Mouse (Mus musculus): ENCODE measurements around the gene Cdca4. TPM values are rescaled to one million over a fixed set of nuclear protein-coding genes. Genes with fewer than 3 reads are reported as not detected.

The Cdca4 gene
- polyA plus RNA-seq, 1 experiment from 2014 or later = 148 TPM

DNA sequence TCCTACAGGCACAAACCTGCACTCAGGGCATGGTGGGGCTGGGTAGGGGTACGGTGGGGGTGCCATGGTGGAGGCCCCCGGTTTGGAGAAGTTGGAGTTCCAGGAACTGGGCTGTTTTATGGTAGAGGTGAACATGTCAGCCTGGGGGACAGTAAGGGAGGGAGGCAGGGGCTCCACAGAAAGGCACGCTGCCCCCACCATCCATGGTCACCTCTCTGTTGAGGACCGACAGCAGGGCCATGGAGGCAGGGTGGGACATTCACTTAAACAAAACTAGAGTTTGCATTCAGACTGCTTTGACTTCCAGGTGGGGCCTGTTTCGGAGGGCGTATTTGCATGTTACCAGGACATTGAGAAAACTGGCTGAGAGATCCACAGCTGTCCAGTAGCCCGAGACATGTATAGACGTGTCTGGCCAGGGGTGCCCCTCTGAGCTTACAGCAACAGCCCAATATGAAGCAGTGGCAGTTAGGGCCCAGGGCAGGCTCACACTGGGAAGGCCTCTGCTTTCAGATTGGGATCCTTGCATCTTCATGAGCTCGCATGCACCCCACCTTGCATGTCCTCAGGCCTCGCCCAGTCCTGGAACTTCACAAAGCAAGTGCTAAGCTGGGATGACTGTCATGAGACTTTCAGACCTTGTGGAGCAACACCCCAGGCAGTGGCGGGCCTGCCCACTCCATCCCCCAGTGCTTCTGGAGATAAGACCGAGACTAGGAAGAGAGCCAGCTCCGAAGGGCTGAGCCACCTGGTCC is 35.4 kb downstream of the Cdca4 start:
- no peaks in the 10 kb centered on the region for H3K9me3 ChIP-seq (ENCODE audit: control insufficient read depth, low read length)
- no peak overlapping the region for H3K4me2 ChIP-seq (replicated peaks; ENCODE audit: low read depth, low read length)
- WGBS = 73% methylated on average over 13 of the region's 13 CpGs
- H3K4me1 ChIP-seq (ENCODE audit: control insufficient read depth, insufficient read depth, low read length) = peaks cover 4% of the 10 kb centered on the region; the same call in 1 of the 2 replicates
- no peaks in the 10 kb centered on the region for H3K27me3 ChIP-seq (ENCODE audit: control insufficient read depth, insufficient read depth, low read length)
- peak overlapping the region; percentile 30; the same call in 1 of the 2 replicates for H3K27ac ChIP-seq (ENCODE audit: low read depth, low read length)
- no peaks in the 10 kb centered on the region for H3K36me3 ChIP-seq (ENCODE audit: control insufficient read depth, insufficient read depth, low read length)
- no peak overlapping the region for H3K4me3 ChIP-seq (ENCODE audit: low read length)
- no peak overlapping the region for H3K9ac ChIP-seq (ENCODE audit: low read depth, low read length)
- no peak for ATAC-seq (ENCODE audit: low FRiP score, low TSS enrichment)

GRCm38 (mm10) chr12:112791026-112791425 is 38.2 kb downstream of the Cdca4 start:
- no peak overlapping the region for H3K9ac ChIP-seq (ENCODE audit: low read depth, low read length)
- WGBS = 60% methylated on average over 8 of the region's 8 CpGs
- H3K9me3 ChIP-seq (ENCODE audit: control insufficient read depth, low read length) = no peaks in the 10 kb centered on the region
- no peak overlapping the region for H3K4me3 ChIP-seq (ENCODE audit: low read length)
- H3K4me2 ChIP-seq (replicated peaks; ENCODE audit: low read depth, low read length) = no peak overlapping the region
- H3K27me3 ChIP-seq (ENCODE audit: control insufficient read depth, insufficient read depth, low read length) = no peaks in the 10 kb centered on the region
- no peak overlapping the region for H3K27ac ChIP-seq (ENCODE audit: low read depth, low read length)
- peaks cover 4% of the 10 kb centered on the region; the same call in 1 of the 2 replicates for H3K4me1 ChIP-seq (ENCODE audit: control insufficient read depth, insufficient read depth, low read length)
- no peaks in the 10 kb centered on the region for H3K36me3 ChIP-seq (ENCODE audit: control insufficient read depth, insufficient read depth, low read length)
- ATAC-seq (ENCODE audit: low FRiP score, low TSS enrichment) = no peak

DNA sequence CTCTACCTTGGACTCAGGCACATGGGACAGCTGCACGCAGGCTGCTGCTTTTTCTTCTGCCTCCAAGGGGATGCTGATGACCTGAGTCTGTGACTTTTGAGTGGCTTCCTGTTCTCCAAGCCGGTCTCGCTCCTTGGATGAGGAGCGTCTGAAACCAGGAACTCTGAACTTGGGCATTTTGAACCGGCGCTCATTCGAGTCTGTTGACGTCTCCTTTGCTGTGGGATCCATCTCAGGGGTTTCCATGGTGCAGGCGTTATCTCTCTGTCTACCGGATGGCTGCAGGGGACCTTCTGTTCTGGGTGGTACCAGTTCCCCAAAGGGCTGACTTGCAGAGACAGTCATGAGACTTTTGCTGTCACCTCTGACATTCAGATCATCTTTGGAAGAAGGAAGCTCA is 54.7 kb downstream of the Cdca4 start:
- 95% methylated on average over 10 of the region's 10 CpGs for WGBS
- H3K27ac ChIP-seq (ENCODE audit: low read depth, low read length) = no peak overlapping the region
- no peak for ATAC-seq (ENCODE audit: low FRiP score, low TSS enrichment)

DNA sequence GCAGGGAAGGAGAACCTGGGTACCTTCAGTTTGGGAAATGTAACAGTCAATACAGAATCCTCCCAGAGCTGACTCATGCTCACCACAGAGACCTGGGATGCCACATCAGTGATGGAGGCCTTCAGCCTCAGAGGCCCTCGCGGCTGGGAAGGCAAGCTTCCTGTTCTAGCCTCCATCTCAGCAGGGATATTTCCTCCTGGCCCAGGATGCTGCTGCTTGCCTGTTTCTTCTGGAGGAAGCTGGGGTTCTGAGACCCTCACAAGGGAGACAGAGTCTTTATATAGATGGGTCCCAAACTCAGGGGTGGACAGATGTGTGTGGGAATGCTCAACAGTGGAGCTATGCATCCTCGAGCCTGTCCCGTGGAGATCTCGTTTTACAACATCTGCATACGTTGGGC is 55.2 kb downstream of the Cdca4 start:
- Histone ChIP-seq H3K36me3 (ENCODE audit: control insufficient read depth, insufficient read depth, low read length) (no peaks in the 10 kb centered on the region), H3K4me1 (ENCODE audit: control insufficient read depth, insufficient read depth, low read length) (no peaks in the 10 kb centered on the region), H3K9ac (ENCODE audit: low read depth, low read length) (no peak overlapping the region), H3K4me3 (ENCODE audit: low read length) (no peak overlapping the region), H3K27ac (ENCODE audit: low read depth, low read length) (no peak overlapping the region), H3K9me3 (ENCODE audit: control insufficient read depth, low read length) (no peaks in the 10 kb centered on the region; the same call in 1 of the 2 replicates), H3K27me3 (ENCODE audit: control insufficient read depth, insufficient read depth, low read length) (no peaks in the 10 kb centered on the region), H3K4me2 (replicated peaks; ENCODE audit: low read depth, low read length) (no peak overlapping the region)
- ATAC-seq (ENCODE audit: low FRiP score, low TSS enrichment) = no peak
- WGBS = 81% methylated on average over 6 of the region's 6 CpGs

More for the DNA sequence above, 54.7 kb downstream of the Cdca4 start:
- no peaks in the 10 kb centered on the region; the same call in 1 of the 2 replicates for H3K9me3 ChIP-seq (ENCODE audit: control insufficient read depth, low read length)
- H3K4me1 ChIP-seq (ENCODE audit: control insufficient read depth, insufficient read depth, low read length) = no peaks in the 10 kb centered on the region
- no peak overlapping the region for H3K9ac ChIP-seq (ENCODE audit: low read depth, low read length)
- no peak overlapping the region for H3K4me2 ChIP-seq (replicated peaks; ENCODE audit: low read depth, low read length)
- no peak overlapping the region for H3K4me3 ChIP-seq (ENCODE audit: low read length)
- H3K27me3 ChIP-seq (ENCODE audit: control insufficient read depth, insufficient read depth, low read length) = no peaks in the 10 kb centered on the region
- no peaks in the 10 kb centered on the region for H3K36me3 ChIP-seq (ENCODE audit: control insufficient read depth, insufficient read depth, low read length)

DNA sequence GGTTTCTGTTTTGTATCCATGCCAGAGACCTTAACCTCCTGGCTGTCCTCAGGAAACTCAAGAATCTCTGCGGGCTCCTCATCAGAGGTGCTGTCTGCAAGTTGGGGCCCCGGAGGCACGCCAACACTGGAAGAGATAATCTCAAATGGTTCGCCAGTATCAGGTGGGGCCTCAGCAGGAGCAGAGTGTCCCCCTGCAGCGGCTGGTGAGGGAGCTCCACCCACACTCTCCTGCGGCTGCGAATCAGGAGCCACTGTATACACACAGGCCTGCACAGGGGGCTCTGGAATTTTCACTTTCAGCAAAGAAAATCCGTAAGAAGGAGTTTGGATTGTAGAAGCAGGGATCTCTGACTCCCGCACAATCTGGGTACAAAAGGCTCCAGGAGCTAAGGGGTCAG is 55.9 kb downstream of the Cdca4 start:
- WGBS = 51% methylated on average over 9 of the region's 9 CpGs

GRCm38 (mm10) chr12:112772306-112772705 is 56.9 kb downstream of the Cdca4 start:
- H3K9me3 ChIP-seq (ENCODE audit: control insufficient read depth, low read length) = no peaks in the 10 kb centered on the region; the same call in 1 of the 2 replicates
- no peak for ATAC-seq (ENCODE audit: low FRiP score, low TSS enrichment)
- H3K4me1 ChIP-seq (ENCODE audit: control insufficient read depth, insufficient read depth, low read length) = no peaks in the 10 kb centered on the region
- no peaks in the 10 kb centered on the region for H3K27me3 ChIP-seq (ENCODE audit: control insufficient read depth, insufficient read depth, low read length)
- no peak overlapping the region for H3K27ac ChIP-seq (ENCODE audit: low read depth, low read length)
- H3K4me2 ChIP-seq (replicated peaks; ENCODE audit: low read depth, low read length) = no peak overlapping the region
- no peaks in the 10 kb centered on the region for H3K36me3 ChIP-seq (ENCODE audit: control insufficient read depth, insufficient read depth, low read length)
- 93% methylated on average over 14 of the region's 14 CpGs for WGBS
- no peak overlapping the region for H3K9ac ChIP-seq (ENCODE audit: low read depth, low read length)
- H3K4me3 ChIP-seq (ENCODE audit: low read length) = no peak overlapping the region

More for the DNA sequence above, 55.9 kb downstream of the Cdca4 start:
- ATAC-seq (ENCODE audit: low FRiP score, low TSS enrichment) = no peak
- Histone ChIP-seq H3K27me3 (ENCODE audit: control insufficient read depth, insufficient read depth, low read length) (no peaks in the 10 kb centered on the region), H3K27ac (ENCODE audit: low read depth, low read length) (no peak overlapping the region), H3K4me2 (replicated peaks; ENCODE audit: low read depth, low read length) (no peak overlapping the region), H3K4me3 (ENCODE audit: low read length) (no peak overlapping the region), H3K4me1 (ENCODE audit: control insufficient read depth, insufficient read depth, low read length) (no peaks in the 10 kb centered on the region), H3K36me3 (ENCODE audit: control insufficient read depth, insufficient read depth, low read length) (no peaks in the 10 kb centered on the region), H3K9ac (ENCODE audit: low read depth, low read length) (no peak overlapping the region), H3K9me3 (ENCODE audit: control insufficient read depth, low read length) (no peaks in the 10 kb centered on the region; the same call in 1 of the 2 replicates)

DNA sequence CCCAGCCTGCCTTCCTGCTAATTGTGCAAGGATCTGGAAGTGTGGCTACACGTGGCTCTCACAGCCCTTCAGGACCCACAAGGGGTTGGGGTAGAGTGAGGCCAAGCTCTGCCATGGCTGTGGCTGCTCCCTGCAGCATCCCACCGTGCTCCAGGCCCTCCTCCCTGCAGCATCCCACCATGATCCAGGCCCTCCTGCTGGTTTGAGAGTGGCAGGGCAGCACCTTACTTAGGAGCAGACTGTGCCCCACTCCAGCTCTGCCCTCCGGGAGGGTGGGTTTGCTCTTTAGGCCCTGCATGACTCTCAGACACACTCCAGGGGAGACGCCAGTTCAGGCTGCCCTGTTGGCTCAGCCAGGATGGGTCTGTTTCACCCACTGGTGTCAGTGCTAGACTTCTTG is 58.8 kb downstream of the Cdca4 start:
- Histone ChIP-seq H3K27me3 (ENCODE audit: control insufficient read depth, insufficient read depth, low read length) (no peaks in the 10 kb centered on the region), H3K36me3 (ENCODE audit: control insufficient read depth, insufficient read depth, low read length) (no peaks in the 10 kb centered on the region), H3K9ac (ENCODE audit: low read depth, low read length) (no peak overlapping the region), H3K9me3 (ENCODE audit: control insufficient read depth, low read length) (no peaks in the 10 kb centered on the region; the same call in 1 of the 2 replicates), H3K4me3 (ENCODE audit: low read length) (no peak overlapping the region), H3K4me1 (ENCODE audit: control insufficient read depth, insufficient read depth, low read length) (no peaks in the 10 kb centered on the region), H3K4me2 (replicated peaks; ENCODE audit: low read depth, low read length) (no peak overlapping the region), H3K27ac (ENCODE audit: low read depth, low read length) (no peak overlapping the region)
- no peak for ATAC-seq (ENCODE audit: low FRiP score, low TSS enrichment)
- WGBS = 77% methylated on average over 4 of the region's 4 CpGs

Other genes with a start within 250 kb of the Cdca4 start
- 4.7 and 5.8 TPM in 2 replicates for gene Inf2, start 240.6 kb downstream of the Cdca4 start, polyA plus RNA-seq (2014; fragmentation: Nextera tagmentation; extraction: Ambion mirVana)
- gene Adssl1, start 209.4 kb downstream of the Cdca4 start, polyA plus RNA-seq (2014; fragmentation: Nextera tagmentation; extraction: Ambion mirVana) = 8.0 and 9.3 TPM in 2 replicates
- gene Siva1, start 184.7 kb downstream of the Cdca4 start, polyA plus RNA-seq (2014; fragmentation: Nextera tagmentation; extraction: Ambion mirVana) = 314 and 362 TPM in 2 replicates
- gene Akt1, start 154.5 kb downstream of the Cdca4 start, polyA plus RNA-seq (2014; fragmentation: Nextera tagmentation; extraction: Ambion mirVana) = 50.8 and 58.5 TPM in 2 replicates
- 3.8 and 5.7 TPM in 2 replicates for gene Zbtb42, start 150.6 kb downstream of the Cdca4 start, polyA plus RNA-seq (2014; fragmentation: Nextera tagmentation; extraction: Ambion mirVana)
- gene Cep170b, start 109.0 kb downstream of the Cdca4 start, polyA plus RNA-seq (2014; fragmentation: Nextera tagmentation; extraction: Ambion mirVana) = 11.5 and 15.1 TPM in 2 replicates
- 4.8 and 7.8 TPM in 2 replicates for gene Pld4, start 68.8 kb downstream of the Cdca4 start, polyA plus RNA-seq (2014; fragmentation: Nextera tagmentation; extraction: Ambion mirVana)
- 0.53 and 0.86 TPM in 2 replicates for gene Ahnak2, start 26.8 kb downstream of the Cdca4 start, polyA plus RNA-seq (2014; fragmentation: Nextera tagmentation; extraction: Ambion mirVana)
- 8.5 and 8.9 TPM in 2 replicates for gene Clba1, start 20.5 kb downstream of the Cdca4 start, polyA plus RNA-seq (2014; fragmentation: Nextera tagmentation; extraction: Ambion mirVana)
- 0.14 and 0.27 TPM in 2 replicates for gene Gpr132, start 38.8 kb upstream of the Cdca4 start, polyA plus RNA-seq (2014; fragmentation: Nextera tagmentation; extraction: Ambion mirVana)
- gene Jag2, start 100.4 kb upstream of the Cdca4 start, polyA plus RNA-seq (2014; fragmentation: Nextera tagmentation; extraction: Ambion mirVana) = 2.3 and 2.9 TPM in 2 replicates
- 101 and 102 TPM in 2 replicates for gene Nudt14, start 112.7 kb upstream of the Cdca4 start, polyA plus RNA-seq (2014; fragmentation: Nextera tagmentation; extraction: Ambion mirVana)
- gene Btbd6, start 147.1 kb upstream of the Cdca4 start, polyA plus RNA-seq (2014; fragmentation: Nextera tagmentation; extraction: Ambion mirVana) = 22.3 and 23.1 TPM in 2 replicates
- gene Brf1, start 171.3 kb upstream of the Cdca4 start, polyA plus RNA-seq (2014; fragmentation: Nextera tagmentation; extraction: Ambion mirVana) = 38.2 and 75.6 TPM in 2 replicates
- 12.6 and 14.6 TPM in 2 replicates for gene Pacs2, start 185.1 kb upstream of the Cdca4 start, polyA plus RNA-seq (2014; fragmentation: Nextera tagmentation; extraction: Ambion mirVana)
- not detected in 2 replicates for gene Tex22, start 245.1 kb upstream of the Cdca4 start, polyA plus RNA-seq (2014; fragmentation: Nextera tagmentation; extraction: Ambion mirVana)